18 mouse cellular contexts compared by ENCODE assay signal in genomic region chr12:108833408-108833807, GRCm38 (mm10). TPM values are rescaled to one million over a fixed set of nuclear protein-coding genes. Genes with fewer than 3 reads are reported as not detected.
DNase-seq lines count a peak whose midpoint lies in the region; ATAC-seq and TF ChIP-seq lines count a peak whose summit lies in the region.
"Had no signal": no experiment of that assay in that cellular context is flagged by ENCODE, and none has a peak within 500 bp of the region (broad histone marks: within the 10 kb centered on the region; RNA-seq: fewer than 3 reads in every experiment).

No protein-coding gene starts in this region.

- no peak overlapping the region for H3K4me3 ChIP-seq in left cerebral cortex, adult 2 months
- H3K4me3 ChIP-seq: embryonic facial prominence, embryonic 15.5 days; forebrain, embryonic 12.5 days; limb, embryonic 12.5 days; liver, embryonic 15.5 days; midbrain, embryonic 10.5 days had no signal

- ATAC-seq in cerebellum, adult (ENCODE audit: insufficient number of reproducible peaks, low FRiP score, low TSS enrichment) = no peak
- ATAC-seq in megakaryocyte progenitor cell, adult 5-6 weeks (replicated peaks; ENCODE audit: poor library complexity) = no peak
- ATAC-seq: forebrain, postnatal 0 days; hindbrain, embryonic 16.5 days had no signal

- peak; percentile 51 for DNase-seq in cerebellum, adult 11-12 months
- peak; percentile 5 for DNase-seq in gastrocnemius, postnatal 10 days
- DNase-seq in gastrocnemius, adult 18-20 months (ENCODE audit: low spot score) = no peak
- no peak for DNase-seq in left cerebral cortex, adult 2 months (ENCODE audit: extremely low spot score in 1 of 2, low spot score in 2 of 2)
- no peak for DNase-seq in left cerebral cortex, postnatal 36 days (ENCODE audit: low spot score in 2 of 2)
- DNase-seq: forebrain, postnatal 0 days; lung, embryonic 14.5 days; lung, postnatal 14 days; spleen, adult 18-20 months; thymus, postnatal 14 days had no signal

- intact Hi-C loops in left cerebral cortex, adult 2 months (cut with DNase I) = loop anchor here (1.0 kb wide), 1 partner anchor 21 kb away; no protein-coding TSS in a partner anchor
- intact Hi-C loops in left cerebral cortex, postnatal 36 days (cut with DNase I) = no loop called here

- peak overlapping the region; percentile 61; the same call in 1 of the 2 replicates for H3K27ac ChIP-seq in left cerebral cortex, adult 2 months
- H3K27ac ChIP-seq: embryonic facial prominence, embryonic 15.5 days; forebrain, embryonic 12.5 days; limb, embryonic 12.5 days; liver, embryonic 15.5 days; midbrain, embryonic 10.5 days had no signal

- no peak for TF ChIP-seq CTCF in left cerebral cortex, adult 2 months (IDR thresholded peaks at IDR 0.05)

RNA-seq across cellular contexts. Expression of gene Slc25a29, which starts 2.3 kb away (rescaled TPM):
- 1 to 10 TPM; 4.6 to 4.7 TPM for total RNA-seq in gastrocnemius, postnatal 10 days (2021)
- 1 to 10 TPM; 9.3 to 9.4 TPM for total RNA-seq in gastrocnemius, adult 18-20 months (2021)
- total RNA-seq in left cerebral cortex, adult 2 months (2021) = 10 to 100 TPM; 11.2 to 16.6 TPM
- total RNA-seq in left cerebral cortex, postnatal 36 days (2021) = 10 to 100 TPM; 15.0 to 15.6 TPM
- total RNA-seq in megakaryocyte progenitor cell, adult 5-6 weeks (2015) = 1.3 and 1.8 TPM in 2 replicates
- total RNA-seq in megakaryocyte progenitor cell, adult 5-6 weeks (2017) = 0.71 and 1.8 TPM in 2 replicates

RNA-seq across cellular contexts. Expression of gene Slc25a47, which starts 2.4 kb away (rescaled TPM):
- total RNA-seq in gastrocnemius, postnatal 10 days (2021) = 1 to 10 TPM; 5.2 to 9.1 TPM
- 1 to 10 TPM; 4.8 to 6.1 TPM for total RNA-seq in gastrocnemius, adult 18-20 months (2021)
- 10 to 100 TPM in 1 of 2 experiments, 1 to 10 TPM in 1; 9.1 to 11.9 TPM for total RNA-seq in left cerebral cortex, adult 2 months (2021)
- 10 to 100 TPM in 1 of 2 experiments, 1 to 10 TPM in 1; 7.2 to 12.3 TPM for total RNA-seq in left cerebral cortex, postnatal 36 days (2021)
- total RNA-seq in megakaryocyte progenitor cell, adult 5-6 weeks (2015) = 3.0 and 4.5 TPM in 2 replicates
- total RNA-seq in megakaryocyte progenitor cell, adult 5-6 weeks (2017) = 5.1 and 5.4 TPM in 2 replicates

RNA-seq across cellular contexts. Expression of gene Yy1, which starts 40.6 kb away (rescaled TPM):
- 10 to 100 TPM; 25.0 to 35.5 TPM for total RNA-seq in gastrocnemius, postnatal 10 days (2021)
- 10 to 100 TPM; 30.3 to 39.0 TPM for total RNA-seq in gastrocnemius, adult 18-20 months (2021)
- total RNA-seq in left cerebral cortex, adult 2 months (2021) = 10 to 100 TPM; 51.1 to 51.9 TPM
- total RNA-seq in left cerebral cortex, postnatal 36 days (2021) = 10 to 100 TPM; 41.9 to 52.7 TPM
- total RNA-seq in megakaryocyte progenitor cell, adult 5-6 weeks (2015) = 79.4 and 90.2 TPM in 2 replicates
- total RNA-seq in megakaryocyte progenitor cell, adult 5-6 weeks (2017) = 44.6 and 51.8 TPM in 2 replicates

Comparison
In these comparisons a context has a peak if more than half of its experiments do, and no peak if none do; other contexts are left out.
1. DNase-seq: peak in cerebellum, adult 11-12 months (single experiment) and gastrocnemius, postnatal 10 days (single experiment); none in gastrocnemius, adult 18-20 months (single experiment), left cerebral cortex, adult 2 months (0 of 2) and left cerebral cortex, postnatal 36 days (0 of 2).